Mouse (Mus musculus) c-Kit-negative CD71-positive TER-119-positive erythroid progenitor cells, embryonic 14.5 days (primary cell): ENCODE data around the gene Vps51.
A peak's percentile ranks its signal among the peaks of the same experiment; 100 is the strongest.
"Not testable (repeated sequence)": the region's sequence is repeated elsewhere in the genome, so short reads cannot be mapped to it uniquely, and the experiment has no call there.

Source experiments
- DNase-seq: peaks from one replicate; pipeline ENCODE4 v3.0.0-alpha.2; 2013; ENCODE audit warnings: low read depth, low spot score

Vps51 gene

DNA sequence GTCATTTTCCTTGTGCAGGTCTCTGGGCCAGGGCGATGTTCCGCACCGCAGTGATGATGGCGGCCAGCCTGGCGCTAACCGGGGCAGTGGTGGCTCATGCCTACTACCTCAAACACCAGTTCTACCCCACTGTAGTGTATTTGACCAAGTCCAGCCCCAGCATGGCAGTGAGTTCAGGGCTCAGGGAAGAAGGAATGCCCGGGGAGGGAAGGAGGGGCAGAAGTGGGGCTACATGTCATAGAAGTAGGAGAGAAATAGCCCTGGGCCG, 29.2 kb downstream of the Vps51 start:
- DNase-seq = no peak

DNA sequence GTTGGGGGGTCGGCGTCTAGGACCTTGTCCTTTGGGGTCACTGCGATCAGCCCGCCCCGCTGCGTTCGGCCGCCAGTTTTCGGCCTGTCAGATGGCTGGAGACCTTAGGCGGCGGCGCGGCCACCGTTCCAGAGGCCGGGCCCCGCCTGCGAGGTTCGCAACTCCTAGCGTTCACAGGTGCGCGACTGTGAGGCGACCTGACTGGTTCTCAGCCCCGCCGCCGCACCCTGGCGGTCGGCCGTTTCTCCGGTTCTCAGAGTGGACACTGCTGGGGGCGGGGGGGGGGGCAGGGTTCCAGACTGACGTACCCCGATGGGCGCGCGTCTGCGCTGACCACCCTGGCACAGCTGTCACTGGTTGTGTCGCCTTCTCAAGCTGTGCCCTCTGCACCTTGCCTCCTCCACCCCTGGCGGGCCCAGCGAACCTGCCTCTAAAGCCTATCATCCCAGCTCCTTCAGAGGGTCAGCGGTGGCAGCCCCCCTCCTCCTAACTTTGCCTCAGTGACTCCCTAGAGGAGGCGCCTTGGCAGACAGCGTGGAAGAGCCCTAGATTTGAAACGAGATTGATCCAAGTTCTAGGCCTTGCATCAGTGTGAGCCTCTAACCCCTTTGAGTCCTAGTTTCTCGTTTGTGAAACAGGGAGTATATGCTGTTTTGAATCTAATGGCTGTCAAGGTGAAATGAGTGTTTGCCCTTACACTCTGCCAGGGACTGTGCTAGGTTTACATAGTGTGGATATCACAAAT, 29.7 kb downstream of the Vps51 start:
- DNase-seq = no peak

DNA sequence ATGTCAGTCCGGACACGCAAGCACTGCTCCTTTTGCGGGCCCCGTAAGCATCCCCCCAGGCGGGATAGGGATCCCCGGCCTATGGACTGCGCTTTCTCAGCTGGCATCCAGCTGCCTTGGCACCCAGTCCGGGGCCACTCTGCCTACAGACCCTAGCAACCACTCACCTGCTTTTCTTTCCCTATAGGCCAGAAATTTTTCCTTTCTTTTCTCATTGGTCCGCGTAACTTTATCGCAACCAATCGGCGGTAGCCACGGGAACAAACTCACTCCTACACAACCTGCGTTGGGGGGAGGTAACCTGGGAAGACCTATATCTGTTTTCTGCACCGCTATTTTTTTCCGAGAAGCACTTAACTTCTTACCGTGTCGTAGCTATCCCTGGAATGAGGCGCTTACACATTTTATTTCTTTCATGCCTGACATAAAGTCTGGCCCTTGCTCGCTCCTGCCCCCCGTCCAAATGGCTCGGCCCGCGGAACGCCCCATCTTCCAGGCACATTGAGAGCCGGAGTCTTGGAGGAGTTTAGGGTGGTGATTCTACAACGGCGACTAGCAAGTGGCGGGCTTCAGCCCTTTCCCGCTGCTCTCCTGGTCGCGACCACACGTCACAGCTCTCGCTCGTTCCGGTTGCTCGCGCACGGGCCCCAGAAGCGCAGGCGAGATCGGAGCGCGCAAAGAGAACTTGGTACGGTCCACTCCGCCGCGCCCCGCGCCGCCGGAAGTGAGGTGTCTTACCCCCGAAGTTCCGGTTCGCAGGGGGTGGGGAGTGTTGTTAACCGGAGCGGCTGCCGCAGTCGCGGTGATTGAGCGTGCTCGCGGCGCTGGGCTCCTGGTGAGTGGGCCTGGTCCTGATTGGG, 30.5 kb downstream of the Vps51 start, which contains the start of gene Syvn1:
Syvn1 (plus strand) TSS at position 283 of the 860 bp plus-strand sequence.
- peak; percentile 87 for DNase-seq

DNA sequence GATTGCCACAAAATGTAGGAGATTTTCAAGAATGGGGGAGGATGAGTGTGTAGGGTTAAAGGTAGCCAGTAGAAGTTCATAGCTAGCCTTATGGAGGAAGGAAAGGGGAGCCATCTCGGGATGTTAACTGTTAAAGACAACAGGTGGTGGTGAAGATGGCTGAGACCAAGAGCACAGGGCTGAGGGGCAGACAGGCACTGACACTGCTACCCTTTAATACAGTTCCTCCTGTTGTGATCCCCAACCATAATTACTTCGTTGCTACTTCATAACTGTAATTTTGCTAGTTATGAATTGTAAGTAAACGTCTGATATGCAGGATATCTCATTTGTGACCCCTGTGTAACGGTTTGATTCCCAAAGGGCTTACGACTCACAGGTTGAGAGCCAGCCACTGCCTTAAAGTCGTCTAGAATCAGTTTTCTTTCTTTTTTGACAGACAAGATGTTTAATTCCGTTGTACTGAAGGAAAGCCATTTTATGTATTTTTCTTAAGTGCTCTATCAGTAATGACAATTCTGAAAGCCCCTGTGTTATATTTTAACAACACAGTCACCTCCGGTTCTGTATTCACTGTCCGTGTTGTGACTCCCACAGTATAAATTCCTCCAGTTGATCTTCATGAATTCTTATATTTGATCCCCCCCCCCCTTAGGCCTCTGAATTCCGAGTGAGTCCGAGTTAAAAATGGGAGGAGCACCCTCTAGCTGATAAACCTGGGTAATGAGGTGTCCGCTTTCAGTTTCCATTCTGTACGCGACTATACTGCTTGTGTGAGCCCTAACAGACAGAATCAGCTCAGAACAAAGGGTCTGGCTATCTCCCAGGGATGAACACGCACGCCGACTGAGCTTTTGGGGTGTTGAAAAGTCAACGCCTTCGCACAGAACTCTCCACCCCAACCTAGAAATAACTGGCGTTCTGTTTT, 31.4 kb downstream of the Vps51 start:
- DNase-seq = no peak

DNA sequence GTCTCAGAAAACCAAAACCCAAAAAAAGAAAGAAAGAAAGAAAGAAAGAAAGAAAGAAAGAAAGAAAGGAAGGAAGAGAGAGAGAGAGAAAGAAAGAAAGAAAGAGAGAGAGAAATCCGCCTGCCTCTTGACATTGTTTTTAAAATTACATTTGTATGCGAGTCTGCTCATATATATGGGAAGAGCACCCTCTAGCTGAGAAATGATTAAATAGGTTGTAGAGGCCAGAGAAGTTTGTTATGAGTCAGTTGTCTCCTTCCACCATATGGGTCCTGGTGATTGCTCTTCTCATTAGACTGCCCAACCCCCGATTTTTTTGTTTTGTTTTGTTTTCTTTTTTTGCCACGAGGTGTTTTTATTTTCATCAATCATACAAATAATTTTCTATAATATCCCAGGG, 32.9 kb downstream of the Vps51 start:
- DNase-seq = not testable (repeated sequence)

DNA sequence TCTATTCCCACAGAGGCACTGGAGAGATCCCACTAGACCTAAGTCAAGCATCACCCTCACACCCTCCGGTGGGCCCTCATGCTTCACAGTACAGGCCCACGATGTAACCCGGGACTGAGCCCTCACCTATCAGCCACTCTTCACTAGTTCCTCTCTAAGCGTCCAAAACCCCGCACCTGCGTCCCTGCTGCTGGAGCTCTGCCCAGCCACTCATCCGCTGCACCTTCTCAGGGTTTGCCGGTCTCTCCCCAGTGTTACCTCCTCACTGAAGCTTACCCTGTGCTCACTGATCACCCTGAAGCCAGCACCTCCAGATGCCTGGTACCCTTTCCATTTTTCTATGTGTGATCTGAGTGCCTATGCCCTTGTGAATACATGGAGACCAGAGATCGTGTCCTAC, 34.7 kb downstream of the Vps51 start:
- no peak for DNase-seq

DNA sequence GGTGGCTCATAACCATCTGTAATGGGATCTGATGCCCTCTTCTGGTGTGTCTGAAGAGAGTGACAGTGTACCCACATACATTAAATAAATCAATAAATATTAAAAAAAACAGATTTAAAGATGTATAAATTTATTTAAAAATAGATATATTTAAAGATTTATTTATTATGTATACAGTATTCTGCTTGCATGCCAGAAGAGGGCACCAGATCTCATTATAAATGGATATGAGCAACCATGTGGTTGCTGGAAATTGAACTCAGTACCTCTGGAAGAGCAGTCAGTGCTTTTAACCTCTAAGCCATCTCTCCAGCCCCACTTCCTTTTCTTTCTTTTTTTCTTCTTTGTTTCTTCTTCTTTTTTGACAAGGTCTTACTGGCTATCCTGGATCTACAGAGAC, 37.0 kb downstream of the Vps51 start:
- no peak for DNase-seq

DNA sequence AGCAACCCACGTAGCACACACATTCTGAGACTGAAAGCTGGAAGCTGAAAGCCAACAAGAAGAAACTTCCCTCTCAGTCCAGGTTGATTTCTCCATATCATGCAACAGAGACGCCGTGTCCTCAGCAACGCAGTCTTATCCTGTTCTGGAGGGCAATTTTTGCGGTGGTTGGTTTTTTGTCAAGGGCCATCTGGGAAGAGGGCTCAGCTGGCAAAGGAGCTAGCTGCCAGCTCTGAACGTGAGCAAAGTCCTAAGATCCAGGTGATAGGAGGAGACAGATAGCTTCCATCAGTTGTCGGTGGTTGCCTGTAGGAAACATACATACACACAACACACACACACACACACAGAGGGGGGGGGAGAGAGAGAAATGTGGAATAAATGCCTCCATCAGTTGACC, 38.7 kb downstream of the Vps51 start:
- no peak for DNase-seq

DNA sequence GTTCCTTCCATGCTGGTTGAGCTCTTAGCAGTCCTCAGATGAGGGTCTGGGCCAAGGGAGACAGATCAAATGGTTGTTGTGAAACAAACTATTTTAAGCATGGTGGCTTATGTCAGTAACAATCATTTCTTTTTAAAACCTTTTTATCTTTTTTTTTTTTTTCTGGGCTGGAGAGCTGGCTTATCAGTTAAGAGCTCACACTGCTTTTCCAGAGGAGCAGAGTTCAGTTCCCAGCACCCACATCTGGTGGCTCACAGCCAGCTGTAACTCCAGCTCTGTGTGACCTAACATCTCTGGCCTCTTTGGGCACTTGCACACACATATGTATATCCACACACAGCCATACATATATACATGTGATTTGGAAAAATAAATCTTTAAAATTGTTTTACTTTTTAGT, 39.3 kb downstream of the Vps51 start:
- DNase-seq = no peak

DNA sequence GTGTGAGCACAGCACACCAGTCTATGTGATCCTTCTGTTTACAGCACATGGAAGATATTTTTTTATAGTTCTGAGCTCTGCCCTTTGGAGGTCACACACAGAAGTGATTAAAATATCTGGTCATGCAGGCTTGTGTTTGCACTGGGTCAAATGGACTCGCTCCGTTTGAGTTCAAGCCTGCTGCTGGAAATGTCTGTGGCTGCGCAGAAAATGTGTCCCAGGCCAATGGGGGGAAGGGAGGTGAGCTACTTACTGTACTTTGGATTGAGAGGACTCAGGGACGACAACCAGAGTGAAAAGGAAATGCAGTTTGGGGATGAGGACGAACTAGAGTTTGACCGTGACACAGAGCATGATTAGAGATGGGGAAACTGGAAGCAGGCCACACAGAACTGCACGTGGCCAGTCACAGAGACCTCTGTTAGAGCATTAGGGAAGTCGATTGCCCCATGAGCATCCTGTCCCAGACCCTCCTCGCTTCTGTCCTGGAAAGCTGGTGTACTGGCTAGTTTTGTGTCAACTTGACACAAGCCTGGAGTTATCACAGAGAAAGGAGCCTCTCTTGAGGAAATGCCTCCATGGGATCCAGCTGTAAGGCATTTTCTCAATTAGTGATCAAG, 41.0 kb downstream of the Vps51 start:
- DNase-seq = no peak

DNA sequence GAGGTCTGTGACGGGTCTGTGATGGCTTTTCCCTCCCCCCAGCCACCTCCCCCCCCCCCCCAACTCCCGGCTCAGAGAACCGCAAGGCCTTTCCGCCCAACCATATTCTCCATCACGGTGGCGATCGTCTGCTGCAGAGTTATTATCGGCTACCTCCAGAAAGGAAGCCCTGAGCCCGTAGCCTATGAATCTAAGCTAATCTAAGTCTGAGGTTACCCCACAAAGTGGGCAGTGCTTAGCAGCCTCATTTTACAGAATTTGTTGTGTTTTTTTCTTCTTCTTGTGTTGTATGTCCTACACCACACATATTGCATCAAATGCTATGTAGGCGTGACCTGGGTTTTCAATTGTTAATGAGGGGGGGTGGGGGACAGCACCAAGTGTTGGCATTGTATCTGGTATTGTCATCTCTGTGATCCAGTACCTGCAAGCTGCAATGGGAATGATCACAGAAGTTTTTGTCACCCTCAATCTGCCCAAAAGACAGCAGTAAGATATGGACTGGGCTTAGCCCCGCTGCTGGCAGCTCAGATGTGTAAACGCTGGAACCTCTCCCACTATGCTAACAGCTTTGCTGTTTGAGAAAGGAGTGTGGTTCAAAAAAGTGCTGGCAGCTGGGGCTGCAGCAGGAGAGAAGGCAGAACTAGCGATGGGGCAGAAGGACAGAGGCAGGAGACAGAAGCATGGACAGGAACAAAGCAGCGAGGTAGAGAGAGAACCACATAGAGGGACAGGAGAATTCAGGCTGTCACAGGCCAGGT, 46.3 kb downstream of the Vps51 start:
- no peak for DNase-seq

DNA sequence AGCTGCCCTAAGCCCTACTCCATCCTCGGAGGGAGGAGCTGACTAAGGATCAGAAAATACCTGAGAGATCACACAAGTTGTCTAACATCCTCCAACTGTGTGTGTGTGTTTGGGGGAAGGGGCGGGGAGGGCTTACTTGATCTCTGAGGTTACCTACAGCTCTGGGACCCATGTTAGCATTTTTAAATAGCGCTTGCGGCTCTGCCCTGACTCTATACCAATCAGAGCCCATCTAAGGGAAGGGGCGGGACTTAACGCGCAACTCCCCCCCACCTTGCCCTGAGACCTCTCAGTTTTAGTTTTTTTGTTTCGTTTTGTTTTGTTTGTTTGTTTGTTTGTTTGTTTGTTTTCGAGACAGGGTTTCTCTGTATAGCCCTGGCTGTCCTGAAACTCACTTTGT, 47.6 kb downstream of the Vps51 start:
- DNase-seq = no peak

DNA sequence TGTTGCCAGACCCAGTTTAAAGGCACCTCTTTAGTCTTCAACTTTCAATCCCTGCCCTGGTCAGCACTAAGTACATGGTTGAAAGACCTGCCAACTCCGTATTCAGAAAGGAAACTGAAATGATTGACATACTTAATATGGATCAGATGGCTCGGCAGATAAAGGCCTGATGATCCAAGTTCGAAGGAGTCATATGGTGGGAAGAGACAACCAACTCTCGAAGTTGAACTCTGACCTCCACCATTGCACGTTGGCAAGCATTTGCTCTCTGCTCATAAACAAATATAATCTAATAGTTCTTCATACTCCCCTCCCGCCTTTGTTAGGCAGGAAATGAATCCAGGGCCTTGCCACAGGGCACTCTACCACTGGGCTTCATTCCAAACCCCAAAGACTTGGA, 48.0 kb downstream of the Vps51 start:
- no peak for DNase-seq

DNA sequence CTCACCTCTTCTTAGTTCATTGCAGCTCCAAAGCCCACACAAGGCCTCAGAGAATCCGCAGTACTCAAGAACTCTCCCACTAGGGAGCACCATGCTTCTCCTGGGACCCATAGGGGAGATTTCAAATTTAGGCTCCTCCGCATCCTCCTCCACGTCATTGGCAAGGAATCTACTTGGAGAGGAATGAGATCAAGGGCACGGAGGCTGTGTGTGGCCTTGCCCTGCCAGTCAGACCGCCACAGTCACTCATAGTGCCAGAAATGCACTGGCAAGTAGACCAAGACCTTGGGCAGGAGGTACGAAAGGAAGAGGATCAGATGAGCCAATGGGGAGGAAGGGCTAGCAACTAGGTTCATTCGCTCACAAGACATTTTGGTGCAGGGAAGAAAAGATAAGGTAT, 53.1 kb downstream of the Vps51 start:
- no peak for DNase-seq

DNA sequence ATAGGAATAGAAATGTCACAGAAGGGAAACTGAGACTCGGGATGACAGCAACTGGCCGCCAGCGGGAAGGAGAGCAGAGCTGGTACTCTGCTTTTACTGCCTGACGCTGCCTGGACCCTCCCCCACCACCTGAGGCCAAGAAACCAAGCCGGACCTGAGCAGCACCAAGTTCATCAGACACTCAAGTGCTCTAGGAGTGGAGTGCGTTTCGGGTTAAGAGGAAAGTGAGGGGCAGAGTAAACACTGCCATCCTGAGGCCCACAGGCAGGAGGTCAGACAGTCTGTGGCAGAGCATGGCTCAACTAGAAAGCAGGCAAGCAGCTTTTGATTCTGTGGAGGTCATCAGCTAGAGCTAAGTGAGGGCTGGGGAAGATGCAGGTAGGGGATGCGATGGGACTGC, 54.0 kb downstream of the Vps51 start:
- no peak for DNase-seq

DNA sequence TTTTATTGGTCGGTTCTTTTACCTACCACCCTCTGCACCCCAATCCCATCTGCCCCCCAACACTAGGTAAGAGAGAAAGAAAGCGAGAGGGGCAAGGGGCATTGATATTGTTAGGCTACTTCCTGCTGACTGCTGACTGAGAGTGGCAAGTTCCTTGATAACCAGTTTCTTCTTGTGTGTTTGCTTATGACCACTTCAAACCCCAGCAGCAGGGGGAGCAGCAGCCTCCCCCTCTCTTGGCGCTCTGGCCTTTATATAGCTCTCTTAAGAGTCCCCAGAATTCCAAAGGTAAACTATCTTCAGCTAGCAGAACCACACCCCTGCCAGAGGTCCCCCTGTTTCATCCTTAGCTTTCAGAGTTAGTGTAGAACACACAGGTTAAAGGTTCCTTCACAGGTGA, 56.8 kb downstream of the Vps51 start:
- DNase-seq = no peak

DNA sequence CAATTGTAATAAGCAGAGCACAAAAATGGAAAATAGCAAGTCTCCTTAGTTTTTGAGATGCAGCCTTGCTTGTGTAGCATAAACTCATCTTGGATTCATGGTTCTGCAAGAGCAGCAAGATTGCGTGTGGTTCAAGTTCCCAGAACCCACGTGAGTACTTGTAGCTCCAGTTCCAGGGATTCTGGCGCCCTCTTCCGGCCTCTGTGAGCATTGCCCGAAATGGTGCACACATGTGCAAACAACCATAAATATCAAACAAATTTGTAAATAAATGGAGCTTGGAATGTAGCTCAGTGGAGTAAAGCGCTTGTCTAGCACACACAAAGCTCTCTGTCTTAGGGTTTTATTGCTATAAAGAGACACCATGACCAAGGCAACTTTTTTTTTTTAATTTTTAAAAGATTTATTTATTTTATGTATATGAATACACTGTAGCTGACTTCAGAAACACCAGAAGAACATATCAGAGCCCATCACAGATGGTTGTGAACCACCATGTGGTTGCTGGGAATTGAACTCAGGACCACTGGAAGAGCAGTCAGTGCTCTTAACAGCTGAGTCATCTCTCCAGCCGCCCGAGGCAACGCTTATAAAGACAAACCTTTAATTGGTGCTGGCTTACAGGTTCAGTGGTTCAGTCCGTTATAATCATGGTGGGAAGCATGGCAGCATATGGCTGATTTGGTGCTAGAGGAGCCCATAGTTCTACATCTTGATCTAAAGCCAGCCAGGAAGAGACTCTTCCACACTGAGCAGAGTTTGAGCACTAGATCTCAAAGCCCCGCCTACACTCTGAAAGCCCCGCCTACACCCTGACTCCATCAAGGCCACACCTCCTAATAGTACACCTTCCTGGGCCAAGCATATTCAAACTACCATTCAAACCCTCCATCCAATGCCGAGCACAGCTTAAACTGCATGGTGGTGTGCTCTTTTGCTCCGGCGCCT, 58.6 kb downstream of the Vps51 start:
- peak; percentile 88 for DNase-seq
